Mouse (Mus musculus) R1 (cell line): ENCODE measurements around the gene Ftsj3.
"Not testable (repeated sequence)": the region's sequence is repeated elsewhere in the genome, so short reads cannot be mapped to it uniquely, and the experiment has no call there.

Experiments
- DNase-seq: peaks from one replicate; pipeline ENCODE4 v3.0.0-alpha.2; 2018; ENCODE audit warnings: low read depth, low spot score

The Ftsj3 gene

GRCm38 (mm10) chr11:106201337-106202122 lies 54.3 kb downstream of the Ftsj3 start:
- DNase-seq: no peak

DNA sequence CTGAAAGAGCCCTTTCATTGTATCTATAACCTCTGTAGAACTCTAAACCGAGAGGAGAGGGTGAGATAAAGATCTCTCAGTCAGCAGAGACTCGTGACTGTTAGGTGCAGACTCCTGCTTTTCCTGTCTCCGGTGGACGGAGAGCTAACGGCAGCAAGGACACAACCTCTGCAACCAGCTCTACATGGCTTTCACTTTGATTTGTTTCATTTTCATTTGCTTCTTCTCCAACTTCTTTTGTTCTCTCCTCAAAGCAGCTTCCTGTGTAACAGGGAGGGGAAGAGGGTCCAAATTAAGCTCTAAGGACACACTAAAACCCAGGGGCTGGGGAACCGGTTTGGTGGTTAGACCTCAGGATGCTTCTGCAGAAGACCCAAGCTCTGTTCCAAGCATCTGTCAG lies 55.1 kb downstream of the Ftsj3 start:
- DNase-seq: no peak

DNA sequence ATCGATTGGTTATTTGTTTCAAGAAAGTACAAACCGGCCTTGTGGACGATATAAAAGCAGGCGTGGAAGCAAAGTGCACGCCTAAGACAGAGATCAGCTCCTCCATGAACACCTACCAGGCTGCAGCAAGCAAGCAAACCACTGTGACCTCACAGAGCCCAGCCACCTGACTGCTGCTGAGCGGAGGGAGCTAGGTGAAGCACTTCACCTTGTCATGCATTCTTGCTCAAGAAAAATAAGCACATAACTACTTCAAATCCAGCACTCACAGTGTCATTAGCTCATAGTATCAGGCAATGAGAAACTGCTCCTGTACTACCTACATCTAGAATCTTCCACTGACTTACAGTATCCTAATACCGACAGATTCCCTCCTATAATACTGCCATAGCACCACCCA lies 55.9 kb downstream of the Ftsj3 start:
- DNase-seq: not testable (repeated sequence)
